ENCODE assay signal across 8 mouse cellular contexts in the genomic region with DNA sequence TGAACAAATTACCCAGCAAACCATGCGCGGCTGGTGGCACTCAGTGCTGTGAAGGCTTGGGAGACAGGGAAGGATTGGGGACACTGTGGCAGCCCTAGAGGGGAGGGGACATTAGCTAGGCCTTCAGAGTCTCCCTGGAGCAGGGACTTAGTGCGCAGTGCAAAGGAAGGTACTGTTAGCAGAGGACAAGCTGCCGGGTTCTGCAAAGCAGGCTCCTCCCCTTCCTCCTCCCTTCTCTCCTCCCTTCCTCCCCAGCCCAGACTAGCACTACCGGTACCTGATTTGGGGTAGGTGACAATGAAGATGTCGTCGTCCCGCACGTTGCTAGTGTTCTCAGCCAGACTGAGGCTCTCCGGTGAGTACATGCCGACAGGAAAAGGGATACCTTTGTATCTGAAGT. TPM values are rescaled to one million over a fixed set of nuclear protein-coding genes. Genes with fewer than 3 reads are reported as not detected.
DNase-seq lines count a peak whose midpoint lies in the region; ATAC-seq lines count a peak whose summit lies in the region.

No protein-coding gene starts in this region.

- no peak overlapping the region for H3K4me3 ChIP-seq in hindbrain, embryonic 14.5 days (replicated peaks; ENCODE audit: low read length)

- DNase-seq in layer of hippocampus, adult 9-11 months = peak; percentile 60
- DNase-seq in layer of hippocampus, postnatal 10 days (ENCODE audit: low spot score in 2 of 2) = no peak
- no peak for DNase-seq in hindbrain, embryonic 14.5 days (ENCODE audit: low spot score)
- peak; percentile 57 for DNase-seq in thymus, postnatal 4 days
- no peak for DNase-seq in cerebellum, postnatal 10 days
- DNase-seq in ovary, postnatal 36 days (ENCODE audit: low spot score) = no peak

- H3K27me3 ChIP-seq in hindbrain, embryonic 14.5 days (ENCODE audit: control insufficient read depth, insufficient read depth, low read length) = no peaks in the 10 kb centered on the region

- no peaks in the 10 kb centered on the region for H3K4me1 ChIP-seq in hindbrain, embryonic 14.5 days (replicated peaks; ENCODE audit: control insufficient read depth, insufficient read depth, low read length)

- ATAC-seq in common myeloid progenitor, adult 5-6 weeks (replicated peaks; ENCODE audit: low read depth, poor library complexity, severe bottlenecking) = peak; percentile 71
- ATAC-seq in hindbrain, embryonic 14.5 days (ENCODE audit: low FRiP score) = no peak
- peak; percentile 82 for ATAC-seq in megakaryocyte, adult 5-6 weeks (ENCODE audit: poor library complexity, severe bottlenecking)

- no peak overlapping the region for H3K27ac ChIP-seq in hindbrain, embryonic 14.5 days

- peak overlapping the region; percentile 18; the same call in 1 of the 2 replicates for H3K4me2 ChIP-seq in hindbrain, embryonic 14.5 days (replicated peaks)

- 37% methylated on average over 11 of the region's 11 CpGs for WGBS in hindbrain, embryonic 14.5 days

- H3K36me3 ChIP-seq in hindbrain, embryonic 14.5 days (replicated peaks; ENCODE audit: control insufficient read depth, insufficient read depth) = no peaks in the 10 kb centered on the region

- no peak overlapping the region; the same call in 1 of the 2 replicates for H3K9ac ChIP-seq in hindbrain, embryonic 14.5 days

- no peaks in the 10 kb centered on the region for H3K9me3 ChIP-seq in hindbrain, embryonic 14.5 days (ENCODE audit: control insufficient read depth, low read length)

RNA-seq across cellular contexts. Expression of a gene that starts 16.2 kb away (rescaled TPM):
- total RNA-seq in layer of hippocampus, postnatal 10 days (2021) = not detected
- not detected in 2 replicates for total RNA-seq in common myeloid progenitor, adult 5-6 weeks (2017)
- polyA plus RNA-seq in hindbrain, embryonic 14.5 days (2014; fragmentation: Nextera tagmentation; extraction: Ambion mirVana) = not detected in 2 replicates
- not detected in 2 replicates for total RNA-seq in megakaryocyte, adult 5-6 weeks (2015)
- not detected in 2 replicates for total RNA-seq in megakaryocyte, adult 5-6 weeks (2017)

RNA-seq across cellular contexts. Expression of a gene that starts 20.8 kb away (rescaled TPM):
- under 1 TPM; 0.34 to 0.51 TPM for total RNA-seq in layer of hippocampus, postnatal 10 days (2021)
- 0.82 and 0.87 TPM in 2 replicates for total RNA-seq in common myeloid progenitor, adult 5-6 weeks (2017)
- polyA plus RNA-seq in hindbrain, embryonic 14.5 days (2014; fragmentation: Nextera tagmentation; extraction: Ambion mirVana) = 0.17 TPM in 1 of 2 replicates, not detected in the other
- total RNA-seq in megakaryocyte, adult 5-6 weeks (2015) = 0.18 and 0.29 TPM in 2 replicates
- 0.12 and 0.22 TPM in 2 replicates for total RNA-seq in megakaryocyte, adult 5-6 weeks (2017)

RNA-seq across cellular contexts. Expression of a gene that starts 24.0 kb away (rescaled TPM):
- total RNA-seq in layer of hippocampus, postnatal 10 days (2021) = 10 to 100 TPM; 27.3 to 27.7 TPM
- 8.2 and 9.5 TPM in 2 replicates for total RNA-seq in common myeloid progenitor, adult 5-6 weeks (2017)
- 16.7 and 20.0 TPM in 2 replicates for polyA plus RNA-seq in hindbrain, embryonic 14.5 days (2014; fragmentation: Nextera tagmentation; extraction: Ambion mirVana)
- 14.6 and 21.2 TPM in 2 replicates for total RNA-seq in megakaryocyte, adult 5-6 weeks (2015)
- 13.7 and 15.7 TPM in 2 replicates for total RNA-seq in megakaryocyte, adult 5-6 weeks (2017)

RNA-seq across cellular contexts. Expression of a gene that starts 26.5 kb away (rescaled TPM):
- total RNA-seq in layer of hippocampus, postnatal 10 days (2021) = 100 to 1,000 TPM; 497 to 584 TPM
- 1,786 and 1,933 TPM in 2 replicates for total RNA-seq in common myeloid progenitor, adult 5-6 weeks (2017)
- 578 and 674 TPM in 2 replicates for polyA plus RNA-seq in hindbrain, embryonic 14.5 days (2014; fragmentation: Nextera tagmentation; extraction: Ambion mirVana)
- total RNA-seq in megakaryocyte, adult 5-6 weeks (2015) = 1,249 and 1,272 TPM in 2 replicates
- 1,058 and 1,261 TPM in 2 replicates for total RNA-seq in megakaryocyte, adult 5-6 weeks (2017)

RNA-seq across cellular contexts. Expression of a gene that starts 36.9 kb away (rescaled TPM):
- 10 to 100 TPM; 37.1 to 43.4 TPM for total RNA-seq in layer of hippocampus, postnatal 10 days (2021)
- 7.7 and 12.1 TPM in 2 replicates for total RNA-seq in common myeloid progenitor, adult 5-6 weeks (2017)
- polyA plus RNA-seq in hindbrain, embryonic 14.5 days (2014; fragmentation: Nextera tagmentation; extraction: Ambion mirVana) = 3.5 and 3.9 TPM in 2 replicates
- total RNA-seq in megakaryocyte, adult 5-6 weeks (2015) = 3.3 and 4.1 TPM in 2 replicates
- total RNA-seq in megakaryocyte, adult 5-6 weeks (2017) = 3.9 and 5.9 TPM in 2 replicates

Comparison
In these comparisons a context has a peak if more than half of its experiments do, and no peak if none do; other contexts are left out.
1. DNase-seq: peak in layer of hippocampus, adult 9-11 months (single experiment) and thymus, postnatal 4 days (single experiment); none in layer of hippocampus, postnatal 10 days (0 of 2), hindbrain, embryonic 14.5 days (single experiment), cerebellum, postnatal 10 days (0 of 2) and ovary, postnatal 36 days (single experiment).